ENCODE assay signal across 10 mouse cellular contexts in genomic region chr6:88483111-88483510, GRCm38 (mm10). TPM values are rescaled to one million over a fixed set of nuclear protein-coding genes. Genes with fewer than 3 reads are reported as not detected.
A peak's percentile ranks its signal among the peaks of the same experiment; 100 is the strongest.
DNase-seq lines count a peak whose midpoint lies in the region; ATAC-seq and TF ChIP-seq lines count a peak whose summit lies in the region.
"Had no signal": no experiment of that assay in that cellular context is flagged by ENCODE, and none has a peak within 500 bp of the region (broad histone marks: within the 10 kb centered on the region; RNA-seq: fewer than 3 reads in every experiment).

No protein-coding gene starts in this region.

- ATAC-seq in midbrain, postnatal 0 days (ENCODE audit: low FRiP score) = no peak
- no peak for ATAC-seq in midbrain, embryonic 11.5 days (ENCODE audit: low FRiP score)
- peak; percentile 52 for ATAC-seq in heart, postnatal 0 days (ENCODE audit: insufficient read depth, low read depth)
- ATAC-seq: liver, postnatal 0 days had no signal

- H3K4me3 ChIP-seq in midbrain, postnatal 0 days (ENCODE audit: low read depth, low read length) = no peak overlapping the region
- H3K4me3 ChIP-seq in midbrain, embryonic 11.5 days (ENCODE audit: low read depth, low read length) = no peak overlapping the region
- no peak overlapping the region for H3K4me3 ChIP-seq in heart, postnatal 0 days (ENCODE audit: low read depth, low read length)

- 64% methylated on average over 7 of the region's 7 CpGs for WGBS in midbrain, postnatal 0 days
- 87% methylated on average over 7 of the region's 7 CpGs for WGBS in midbrain, embryonic 11.5 days
- 35% methylated on average over 7 of the region's 7 CpGs for WGBS in heart, postnatal 0 days

- no peaks in the 10 kb centered on the region for H3K4me1 ChIP-seq in midbrain, postnatal 0 days (ENCODE audit: insufficient read depth, low read length)
- H3K4me1 ChIP-seq in midbrain, embryonic 11.5 days (ENCODE audit: control insufficient read depth, insufficient read depth, low read length) = no peaks in the 10 kb centered on the region
- peaks cover 11% of the 10 kb centered on the region; the same call in 1 of the 2 replicates for H3K4me1 ChIP-seq in heart, postnatal 0 days (ENCODE audit: control insufficient read depth, insufficient read depth)

- DNase-seq in adrenal gland, postnatal 14 days = peak; percentile 50
- DNase-seq in adrenal gland, adult 8-10 months = no peak
- peak; percentile 49 for DNase-seq in midbrain, postnatal 0 days (ENCODE audit: low spot score)
- no peak for DNase-seq in midbrain, embryonic 11.5 days (ENCODE audit: low spot score, missing footprints)
- peak; percentile 44 for DNase-seq in heart, postnatal 0 days (ENCODE audit: low spot score)
- DNase-seq in lung, postnatal 4 days = peak; percentile 55 to 66
- DNase-seq in left cerebral cortex, postnatal 36 days (ENCODE audit: low spot score in 2 of 2) = no peak
- no peak for DNase-seq in frontal cortex, postnatal 36 days (ENCODE audit: low spot score in 2 of 2)
- DNase-seq: layer of hippocampus, adult 9-11 months; liver, postnatal 0 days had no signal

- H3K36me3 ChIP-seq in midbrain, postnatal 0 days (ENCODE audit: insufficient read depth, low read length) = peaks cover 79% of the 10 kb centered on the region
- peaks cover 19% of the 10 kb centered on the region for H3K36me3 ChIP-seq in midbrain, embryonic 11.5 days (ENCODE audit: control insufficient read depth, insufficient read depth, low read length)
- H3K36me3 ChIP-seq in heart, postnatal 0 days (replicated peaks; ENCODE audit: control insufficient read depth, insufficient read depth, low read length) = peaks cover 62% of the 10 kb centered on the region

- no peaks in the 10 kb centered on the region for H3K27me3 ChIP-seq in midbrain, postnatal 0 days (ENCODE audit: insufficient read depth, low read length)
- no peaks in the 10 kb centered on the region for H3K27me3 ChIP-seq in midbrain, embryonic 11.5 days (ENCODE audit: control insufficient read depth, insufficient read depth, low read length)
- H3K27me3 ChIP-seq in heart, postnatal 0 days (ENCODE audit: control insufficient read depth, insufficient read depth, low read length) = no peaks in the 10 kb centered on the region

- H3K9ac ChIP-seq in midbrain, postnatal 0 days (replicated peaks; ENCODE audit: low read length, poor library complexity, severe bottlenecking) = no peak overlapping the region
- H3K9ac ChIP-seq in midbrain, embryonic 11.5 days (ENCODE audit: low read length) = no peak overlapping the region
- H3K9ac ChIP-seq in heart, postnatal 0 days (replicated peaks; ENCODE audit: low read depth, low read length) = no peak overlapping the region
- H3K9ac ChIP-seq: liver, postnatal 0 days had no signal

- no peak for TF ChIP-seq EP300 in heart, postnatal 0 days (IDR thresholded peaks at IDR 0.05; ENCODE audit: low read depth)

- H3K9me3 ChIP-seq in midbrain, postnatal 0 days (ENCODE audit: low read length) = no peaks in the 10 kb centered on the region
- H3K9me3 ChIP-seq in midbrain, embryonic 11.5 days (ENCODE audit: control insufficient read depth, low read length) = no peaks in the 10 kb centered on the region
- no peaks in the 10 kb centered on the region for H3K9me3 ChIP-seq in heart, postnatal 0 days (replicated peaks; ENCODE audit: control insufficient read depth, low read length)

- H3K4me2 ChIP-seq in midbrain, postnatal 0 days (ENCODE audit: low read depth, low read length, poor library complexity, severe bottlenecking) = no peak overlapping the region
- no peak overlapping the region for H3K4me2 ChIP-seq in midbrain, embryonic 11.5 days
- H3K4me2 ChIP-seq in heart, postnatal 0 days (ENCODE audit: low read depth, low read length) = no peak overlapping the region

- H3K27ac ChIP-seq in midbrain, postnatal 0 days (ENCODE audit: low read depth, low read length) = no peak overlapping the region
- H3K27ac ChIP-seq in midbrain, embryonic 11.5 days (ENCODE audit: low read depth, low read length) = no peak overlapping the region
- H3K27ac ChIP-seq in heart, postnatal 0 days (ENCODE audit: low read depth) = no peak overlapping the region

- intact Hi-C loops in left cerebral cortex, postnatal 36 days (cut with DNase I) = no loop called here

- no peak for TF ChIP-seq CTCF in midbrain, postnatal 0 days (IDR thresholded peaks at IDR 0.05)
- no peak for TF ChIP-seq CTCF in heart, postnatal 0 days (IDR thresholded peaks at IDR 0.05; ENCODE audit: low read depth)

RNA-seq across cellular contexts. Expression of gene Ruvbl1, which starts 17.9 kb away (rescaled TPM):
- total RNA-seq in adrenal gland, postnatal 14 days (2021) = 34.6 and 35.3 TPM in 2 replicates
- 10 to 100 TPM; 32.4 to 39.5 (median 35.0) TPM for total RNA-seq in adrenal gland, adult 8-10 months (2022)
- 34.5 and 42.9 TPM in 2 replicates for total RNA-seq in midbrain, postnatal 0 days (2014; rRNA removed)
- 67.6 and 73.5 TPM in 2 replicates for polyA plus RNA-seq in midbrain, postnatal 0 days (2015; fragmentation: Nextera tagmentation; extraction: Ambion mirVana)
- polyA plus RNA-seq in midbrain, embryonic 11.5 days (2014; fragmentation: Nextera tagmentation; extraction: Ambion mirVana) = 164 and 165 TPM in 2 replicates
- 12.2 and 27.4 TPM in 2 replicates for total RNA-seq in heart, postnatal 0 days (2014; rRNA removed; ENCODE audit: low replicate concordance)
- 42.3 and 44.9 TPM in 2 replicates for polyA plus RNA-seq in heart, postnatal 0 days (2015; fragmentation: Nextera tagmentation; extraction: Ambion mirVana)
- 10 to 100 TPM; 38.2 to 41.4 TPM for total RNA-seq in left cerebral cortex, postnatal 36 days (2021)

RNA-seq across cellular contexts. Expression of gene Sec61a1, which starts 35.6 kb away (rescaled TPM):
- total RNA-seq in adrenal gland, postnatal 14 days (2021) = 157 and 179 TPM in 2 replicates
- 100 to 1,000 TPM; 178 to 239 (median 230) TPM for total RNA-seq in adrenal gland, adult 8-10 months (2022)
- total RNA-seq in midbrain, postnatal 0 days (2014; rRNA removed) = 192 and 199 TPM in 2 replicates
- polyA plus RNA-seq in midbrain, postnatal 0 days (2015; fragmentation: Nextera tagmentation; extraction: Ambion mirVana) = 131 TPM in 2 replicates
- 152 and 165 TPM in 2 replicates for polyA plus RNA-seq in midbrain, embryonic 11.5 days (2014; fragmentation: Nextera tagmentation; extraction: Ambion mirVana)
- 131 and 172 TPM in 2 replicates for total RNA-seq in heart, postnatal 0 days (2014; rRNA removed; ENCODE audit: low replicate concordance)
- polyA plus RNA-seq in heart, postnatal 0 days (2015; fragmentation: Nextera tagmentation; extraction: Ambion mirVana) = 85.9 and 88.0 TPM in 2 replicates
- 10 to 100 TPM; 75.3 to 78.8 TPM for total RNA-seq in left cerebral cortex, postnatal 36 days (2021)

RNA-seq across cellular contexts. Expression of gene Eefsec, which starts 36.8 kb away (rescaled TPM):
- total RNA-seq in adrenal gland, postnatal 14 days (2021) = 15.0 and 19.3 TPM in 2 replicates
- 10 to 100 TPM; 17.7 to 22.6 (median 19.1) TPM for total RNA-seq in adrenal gland, adult 8-10 months (2022)
- 23.7 and 26.8 TPM in 2 replicates for total RNA-seq in midbrain, postnatal 0 days (2014; rRNA removed)
- polyA plus RNA-seq in midbrain, postnatal 0 days (2015; fragmentation: Nextera tagmentation; extraction: Ambion mirVana) = 24.4 and 27.8 TPM in 2 replicates
- polyA plus RNA-seq in midbrain, embryonic 11.5 days (2014; fragmentation: Nextera tagmentation; extraction: Ambion mirVana) = 33.7 and 39.6 TPM in 2 replicates
- 12.9 and 25.6 TPM in 2 replicates for total RNA-seq in heart, postnatal 0 days (2014; rRNA removed; ENCODE audit: low replicate concordance)
- 11.3 and 12.8 TPM in 2 replicates for polyA plus RNA-seq in heart, postnatal 0 days (2015; fragmentation: Nextera tagmentation; extraction: Ambion mirVana)
- 10 to 100 TPM; 20.8 to 22.2 TPM for total RNA-seq in left cerebral cortex, postnatal 36 days (2021)

Comparison
In these comparisons a context has a peak if more than half of its experiments do, and no peak if none do; other contexts are left out.
1. DNase-seq: peak in adrenal gland, postnatal 14 days (single experiment), midbrain, postnatal 0 days (single experiment), heart, postnatal 0 days (single experiment) and lung, postnatal 4 days (2 of 2); none in adrenal gland, adult 8-10 months (single experiment), midbrain, embryonic 11.5 days (single experiment), left cerebral cortex, postnatal 36 days (0 of 2) and frontal cortex, postnatal 36 days (0 of 2).